Mouse (Mus musculus) midbrain, embryonic 16.5 days (tissue): ENCODE data around the gene Tas2r119. TPM values are rescaled to one million over a fixed set of nuclear protein-coding genes. Genes with fewer than 3 reads are reported as not detected.

Source experiments
- polyA plus RNA-seq: library from polyadenylated mRNA; unstranded; fragments of >200 nt; fragmentation: Nextera tagmentation; extraction: Ambion mirVana; gene quantifications from 2 replicates; pipeline ENCODE4 v1.2.1, GENCODE M21; 2015

The Tas2r119 gene
- polyA plus RNA-seq, 1 experiment from 2014 or later, result not detected

Other genes with a start within 250 kb of the Tas2r119 start
- 7.1 and 8.1 TPM in 2 replicates for gene Sema5a, start 67.5 kb downstream of the Tas2r119 start, polyA plus RNA-seq